Mouse (Mus musculus): Measurements from ENCODE around the gene Cldn6.

Gene Cldn6

DNA sequence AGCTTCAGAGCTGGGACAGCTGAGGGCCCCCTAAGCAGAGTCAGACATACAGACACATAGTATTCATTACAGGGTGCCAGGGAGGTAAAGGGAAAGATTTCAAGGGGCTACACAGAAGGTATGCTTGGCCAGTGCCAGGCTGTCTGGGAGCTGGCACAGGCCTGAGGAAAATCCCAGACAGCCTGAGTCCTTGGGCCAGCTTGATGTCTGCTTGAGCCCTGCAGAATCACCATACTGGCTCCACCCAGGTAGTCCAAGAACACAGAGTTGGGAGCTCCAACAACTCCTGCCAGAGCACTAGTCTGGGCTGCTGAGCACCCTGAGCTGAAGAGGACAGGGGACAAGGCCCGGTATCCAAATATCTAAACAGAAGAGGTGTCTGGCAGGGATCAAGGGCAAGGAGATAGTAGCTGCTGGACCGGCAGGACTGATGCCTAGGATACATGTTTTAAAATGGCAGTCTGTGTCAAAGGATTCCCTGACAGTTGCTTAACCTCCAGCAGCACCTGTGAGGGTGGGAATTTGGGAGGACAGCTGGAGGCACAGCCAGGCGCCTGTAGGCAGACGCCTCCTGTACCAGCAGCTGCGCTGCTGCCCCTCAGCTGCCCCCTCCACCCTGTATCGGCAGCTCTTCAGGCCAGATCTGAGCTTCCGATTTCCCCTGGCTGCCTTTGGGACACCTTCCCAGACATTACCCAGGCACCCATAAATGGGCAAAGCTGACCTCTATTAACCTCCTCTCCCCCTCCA lies 43.5 kb downstream of the Cldn6 start, which contains the start of gene 1520401A03Rik:
TSS of gene 1520401A03Rik (minus strand) at position 408 of the 750 bp plus-strand sequence.
- no peak for DNase-seq (ENCODE audit: low spot score)

DNA sequence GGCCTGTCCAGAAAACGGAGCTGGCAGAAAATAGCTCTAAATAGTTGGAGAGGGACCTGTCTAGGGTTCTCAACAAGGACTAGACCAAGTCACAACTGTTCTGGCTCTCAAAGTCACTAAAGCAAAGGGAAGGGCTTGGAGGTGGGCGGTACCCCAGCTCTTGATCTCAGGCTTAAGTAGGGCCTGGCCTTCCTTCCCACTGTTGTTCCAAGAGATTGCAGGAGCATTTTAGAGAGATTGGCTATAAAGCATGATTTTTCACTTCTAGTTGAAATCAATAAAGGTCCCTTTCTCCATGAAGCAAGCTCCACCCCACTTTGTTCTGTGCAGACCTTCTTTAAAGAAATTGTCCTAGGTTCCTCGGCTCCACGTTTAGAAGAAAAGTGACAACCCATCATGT lies 46.4 kb downstream of the Cldn6 start:
- DNase-seq (ENCODE audit: low spot score), result no peak

DNA sequence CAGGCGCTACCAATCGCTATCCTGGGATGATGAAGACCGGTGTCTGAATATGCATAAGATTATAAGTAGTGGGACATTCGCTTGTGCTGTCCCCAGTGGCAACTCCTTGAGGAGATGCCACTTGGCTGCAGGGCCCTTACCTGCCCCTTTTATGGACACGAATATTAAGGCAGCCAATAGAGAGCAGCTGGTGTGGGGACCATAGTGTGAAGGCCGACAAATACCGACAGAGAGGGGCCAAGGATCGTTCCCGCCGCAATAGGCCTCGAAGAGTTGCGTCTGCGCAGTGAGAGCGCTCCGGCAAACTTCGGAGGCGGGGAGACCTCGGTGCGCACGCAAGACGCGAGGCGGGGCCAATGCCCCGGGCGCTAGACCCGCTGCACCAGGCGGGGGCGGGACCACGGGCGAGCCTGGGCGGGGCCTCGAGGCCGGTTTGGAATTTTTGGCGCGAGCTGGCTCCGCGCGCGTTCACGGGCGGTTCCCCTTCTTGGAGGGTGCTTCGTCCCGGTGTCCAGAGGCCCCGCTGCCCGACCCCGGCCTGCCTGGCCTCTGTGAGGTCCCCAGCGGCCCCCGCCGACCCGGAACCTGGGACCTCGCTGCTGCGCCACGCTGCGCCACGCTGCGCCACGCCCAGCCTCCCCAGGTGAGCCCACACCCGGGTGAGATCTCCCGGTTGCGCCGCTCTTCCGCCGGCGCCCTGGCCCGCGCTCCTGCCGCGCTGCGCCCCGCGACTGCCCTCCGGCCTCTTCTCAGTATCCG lies 47.1 kb downstream of the Cldn6 start, which contains the start of gene Pkmyt1:
TSS of gene Pkmyt1 (plus strand) at position 338 of the 759 bp plus-strand sequence.
- DNase-seq (ENCODE audit: low spot score), result peak; percentile 98

DNA sequence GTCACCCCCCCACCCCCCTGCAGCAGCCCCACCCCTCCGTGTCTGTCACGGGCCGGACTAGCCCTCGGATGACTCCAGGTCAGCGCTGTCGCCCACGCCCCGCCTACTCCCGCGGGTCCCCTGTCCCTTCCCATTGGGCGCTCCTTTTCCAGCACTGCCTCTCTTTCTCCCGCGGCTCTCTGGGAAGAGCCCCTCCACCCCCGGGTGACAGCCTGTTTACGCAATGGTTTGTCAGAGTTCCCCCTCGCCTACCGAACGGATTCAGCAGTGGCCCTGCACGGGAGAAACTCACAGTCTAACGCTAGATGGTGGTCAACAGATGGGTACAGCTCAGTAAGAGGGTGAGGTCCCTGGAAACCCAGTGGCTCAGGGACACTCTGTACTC lies 47.7 kb downstream of the Cldn6 start:
- peak; percentile 58 for DNase-seq (ENCODE audit: low spot score)

DNA sequence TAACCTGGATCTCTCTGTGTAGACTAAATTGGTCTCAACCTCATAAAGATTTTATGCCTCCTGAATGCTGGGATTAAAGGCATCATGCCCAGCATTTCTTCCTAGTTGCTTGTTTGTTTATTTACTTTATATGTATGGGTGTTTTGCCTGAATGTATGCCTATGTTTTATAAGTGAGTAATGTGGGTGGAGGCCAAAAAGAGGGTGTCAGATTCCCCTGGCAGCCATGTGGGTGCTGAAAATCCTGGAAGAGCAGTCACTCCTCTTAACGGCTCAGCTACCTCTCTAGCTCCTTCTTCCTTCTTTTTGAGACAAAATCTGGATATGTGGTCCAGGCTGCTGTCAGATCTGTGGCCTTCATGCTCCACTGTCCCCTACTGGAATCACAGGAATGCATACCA lies 51.4 kb downstream of the Cldn6 start:
- DNase-seq (ENCODE audit: low spot score), result no peak
